Mouse (Mus musculus) heart, postnatal 0 days (tissue): ENCODE data around the gene Khdrbs2. TPM values are rescaled to one million over a fixed set of nuclear protein-coding genes. Genes with fewer than 3 reads are reported as not detected.
"Not testable (repeated sequence)": the region's sequence is repeated elsewhere in the genome, so short reads cannot be mapped to it uniquely, and the experiment has no call there.

ENCODE experiments used
- ATAC-seq: fragments of 200-750 bp; cut with Nextera tagmentation; 2 replicates; pipeline ENCODE4 v1.8.0; 2017; ENCODE audit warnings: low read depth, moderate number of reproducible peaks, moderate library complexity; ENCODE audit not compliant: insufficient read depth
- DNase-seq: peaks from one replicate; pipeline ENCODE4 v3.0.0-alpha.2; 2016; ENCODE audit warnings: low spot score
- H3K27ac ChIP-seq: fragments of 300-500 bp; sonication (generic); 2 replicates; pipeline ENCODE4 v1.5.1; 2014; ENCODE audit warnings: low read depth, mild to moderate bottlenecking
- H3K27me3 ChIP-seq: fragments of 300-500 bp; sonication (generic); 2 replicates; pipeline ENCODE4 v1.6.1; 2014; ENCODE audit warnings: low read length, mixed read lengths; ENCODE audit not compliant: control insufficient read depth, insufficient read depth
- H3K36me3 ChIP-seq: fragments of 300-500 bp; sonication (generic); replicated peaks from 2 replicates; pipeline ENCODE4 v1.6.1; 2014; ENCODE audit warnings: low read length, mixed read lengths; ENCODE audit not compliant: control insufficient read depth, insufficient read depth
- H3K4me1 ChIP-seq: fragments of 300-500 bp; sonication (generic); 2 replicates; pipeline ENCODE4 v1.6.1; 2014; ENCODE audit warnings: antibody characterized with exemption; ENCODE audit not compliant: control insufficient read depth, insufficient read depth
- H3K4me2 ChIP-seq: fragments of 300-500 bp; sonication (generic); 2 replicates; pipeline ENCODE4 v1.6.1; 2014; ENCODE audit warnings: low read depth, mild to moderate bottlenecking, low read length, moderate library complexity
- H3K4me3 ChIP-seq: fragments of 300-500 bp; sonication (generic); 2 replicates; pipeline ENCODE4 v1.5.1; 2014; ENCODE audit warnings: low read depth, low read length
- H3K9ac ChIP-seq: fragments of 300-500 bp; sonication (generic); replicated peaks from 2 replicates; pipeline ENCODE4 v1.6.1; 2014; ENCODE audit warnings: low read depth, low read length, mixed read lengths
- H3K9me3 ChIP-seq: fragments of 300-500 bp; sonication (generic); replicated peaks from 2 replicates; pipeline ENCODE4 v1.6.1; 2016; ENCODE audit warnings: low read length; ENCODE audit not compliant: control insufficient read depth
- CTCF ChIP-seq: IDR thresholded peaks from 2 replicates; pipeline ENCODE4 v1.5.1; 2016; ENCODE audit warnings: antibody characterized with exemption, control low read depth, low read depth
- EP300 ChIP-seq: IDR thresholded peaks from 2 replicates; pipeline ENCODE4 v1.6.1; 2016; ENCODE audit warnings: antibody characterized with exemption, low read depth
- WGBS: fragments of 180-500 bp; shearing (Covaris S2); extraction: QIAGEN DNeasy Blood & Tissue Kit; methylation state at CpG from one replicate; pipeline ENCODE4 v1.1.7; 2014; 5-methylcytosine and 5-hydroxymethylcytosine counted together
- polyA plus RNA-seq: library from polyadenylated mRNA; unstranded; fragments of >200 nt; fragmentation: Nextera tagmentation; extraction: Ambion mirVana; gene quantifications from 2 replicates; pipeline ENCODE4 v1.2.1, GENCODE M21; 2015
- total RNA-seq: library from RNA; depleted of rRNA; stranded (reverse); fragments of >200 nt; gene quantifications from 2 replicates; pipeline ENCODE4 v1.2.3, GENCODE M21; 2014; ENCODE audit warnings: low replicate concordance

Khdrbs2 gene
- total and polyA plus RNA-seq, 2 experiments from 2014 or later: 0.29 TPM; not detected in 1

- whole genome bisulfite sequencing: 69% methylated on average over 6 of the region's 6 CpGs
- H3K27ac ChIP-seq: no peak overlapping the region
- H3K27me3 ChIP-seq: no peaks in the 10 kb centered on the region
- H3K4me3 ChIP-seq: no peak overlapping the region
- H3K9ac ChIP-seq: no peak overlapping the region
- H3K4me1 ChIP-seq: no peaks in the 10 kb centered on the region
- no peaks in the 10 kb centered on the region for H3K36me3 ChIP-seq
- H3K4me2 ChIP-seq: no peak overlapping the region
- H3K9me3 ChIP-seq: no peaks in the 10 kb centered on the region
- no peak for ATAC-seq
- DNase-seq: no peak
- TF ChIP-seq CTCF (no peak), EP300 (no peak)
These were observed 290.6 kb downstream of the Khdrbs2 start for GRCm38 (mm10) chr1:32463103-32463516.

GRCm38 (mm10) chr1:32471022-32471421 is 298.5 kb downstream of the Khdrbs2 start:
- DNase-seq (no peak), ATAC-seq (no peak)
- H3K4me2 ChIP-seq: no peak overlapping the region
- no peaks in the 10 kb centered on the region for H3K9me3 ChIP-seq
- no peaks in the 10 kb centered on the region for H3K36me3 ChIP-seq
- TF ChIP-seq EP300 (no peak), CTCF (no peak)
- H3K4me1 ChIP-seq: no peaks in the 10 kb centered on the region
- H3K27me3 ChIP-seq: no peaks in the 10 kb centered on the region
- H3K4me3 ChIP-seq: no peak overlapping the region
- H3K9ac ChIP-seq: no peak overlapping the region
- WGBS: 62% methylated on average over 2 of the region's 2 CpGs
- H3K27ac ChIP-seq: no peak overlapping the region

GRCm38 (mm10) chr1:32471502-32472214 is 299.1 kb downstream of the Khdrbs2 start:
- ATAC-seq (no peak), DNase-seq (no peak)
- TF ChIP-seq CTCF (no peak), EP300 (no peak)
- H3K4me3 ChIP-seq: no peak overlapping the region
- H3K36me3 ChIP-seq: no peaks in the 10 kb centered on the region
- no peaks in the 10 kb centered on the region for H3K9me3 ChIP-seq
- no peak overlapping the region for H3K4me2 ChIP-seq
- H3K27ac ChIP-seq: no peak overlapping the region
- 76% methylated on average over 11 of the region's 11 CpGs for WGBS
- H3K9ac ChIP-seq: no peak overlapping the region
- no peaks in the 10 kb centered on the region for H3K4me1 ChIP-seq
- no peaks in the 10 kb centered on the region for H3K27me3 ChIP-seq

GRCm38 (mm10) chr1:32487944-32488343 is 315.4 kb downstream of the Khdrbs2 start:
- ATAC-seq (no peak), DNase-seq (no peak)
- no peak overlapping the region for H3K4me3 ChIP-seq
- 64% methylated on average over 2 of the region's 2 CpGs for WGBS
- H3K9me3 ChIP-seq: no peaks in the 10 kb centered on the region
- no peaks in the 10 kb centered on the region for H3K27me3 ChIP-seq
- no peak overlapping the region for H3K4me2 ChIP-seq
- no peak overlapping the region for H3K27ac ChIP-seq
- TF ChIP-seq EP300: no peak
- no peak for TF ChIP-seq CTCF
- H3K9ac ChIP-seq: no peak overlapping the region
- H3K36me3 ChIP-seq: no peaks in the 10 kb centered on the region
- no peaks in the 10 kb centered on the region for H3K4me1 ChIP-seq

- Histone ChIP-seq H3K9me3 (no peaks in the 10 kb centered on the region), H3K4me1 (no peaks in the 10 kb centered on the region), H3K4me2 (no peak overlapping the region), H3K9ac (no peak overlapping the region), H3K4me3 (no peak overlapping the region), H3K27me3 (no peaks in the 10 kb centered on the region), H3K36me3 (no peaks in the 10 kb centered on the region), H3K27ac (no peak overlapping the region)
- 78% methylated on average over 6 of the region's 6 CpGs for WGBS
- TF ChIP-seq CTCF (no peak), EP300 (no peak)
- ATAC-seq (no peak), DNase-seq (no peak)
These were observed 330.9 kb downstream of the Khdrbs2 start for GRCm38 (mm10) chr1:32503381-32503780.

GRCm38 (mm10) chr1:32547194-32547593 is 374.7 kb downstream of the Khdrbs2 start, which contains the start of gene Gm5415:
Gm5415 (minus strand) TSS chr1:32547294.
- not testable (repeated sequence) for H3K4me1 ChIP-seq, H3K4me3 ChIP-seq, H3K4me2 ChIP-seq, H3K27ac ChIP-seq, H3K9ac ChIP-seq, H3K36me3 ChIP-seq, H3K9me3 ChIP-seq, DNase-seq, ATAC-seq, H3K27me3 ChIP-seq
- 51% methylated on average over 2 of the region's 7 CpGs for WGBS
